Mouse (Mus musculus): ENCODE measurements at regions not wholly inside any gene's neighbourhood (a gene's known extent, or its start where the extent isn't known, plus 50 kb on each side); places are given as distances from the start of the nearest gene placed in this dataset.

GRCm38 (mm10) chr10:43648186-43648585, 70.1 kb downstream of the Cd24a start:
- TF ChIP-seq CTCF (IDR thresholded peaks at IDR 0.05; ENCODE audit: low read depth) (no peak), EP300 (IDR thresholded peaks at IDR 0.05; ENCODE audit: low read depth) (no peak)
